10 mouse cellular contexts compared by ENCODE assay signal in the genomic region with DNA sequence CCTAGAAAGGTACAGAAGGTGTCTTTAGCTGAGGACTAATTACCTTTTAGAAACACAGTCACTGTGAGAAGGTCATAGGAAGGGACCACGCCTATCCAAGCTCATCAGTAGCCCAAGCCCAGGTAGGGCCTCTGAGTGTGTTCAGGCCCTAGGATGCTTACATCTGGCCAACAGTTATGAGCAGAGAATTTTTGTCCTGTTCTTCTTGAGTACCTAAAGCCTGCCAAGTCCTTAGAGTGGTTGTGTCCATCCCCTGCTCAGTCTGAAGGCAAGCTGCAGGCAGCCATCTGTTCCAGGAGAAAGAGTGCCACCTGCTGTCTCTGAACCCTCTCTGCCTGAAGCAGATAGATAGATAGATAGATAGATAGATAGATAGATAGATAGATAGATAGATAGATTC.
DNase-seq lines count a peak whose midpoint lies in the region; TF ChIP-seq lines count a peak whose summit lies in the region.
"Had no signal": no experiment of that assay in that cellular context is flagged by ENCODE, and none has a peak within 500 bp of the region (broad histone marks: within the 10 kb centered on the region; RNA-seq: fewer than 3 reads in every experiment).

No protein-coding gene starts in this region.

- peak; percentile 22 to 72 for DNase-seq in adrenal gland, adult (ENCODE audit: inconsistent age in 2 of 2, low spot score in 1 of 2)
- DNase-seq in adrenal gland, postnatal 4 days (ENCODE audit: low spot score in 2 of 2): no peak
- no peak for DNase-seq in lung, adult 2 months
- no peak for DNase-seq in lung, postnatal 4 days
- DNase-seq in fibroblast of lung, adult 2 months (ENCODE audit: low read depth): peak; percentile 25
- peak; percentile 68 to 72 for DNase-seq in layer of hippocampus, adult 8-10 months (ENCODE audit: low spot score in 2 of 2)
- peak; percentile 69 to 76 for DNase-seq in right cerebral cortex, adult 2 months (ENCODE audit: low spot score in 2 of 2)
- DNase-seq in ovary, postnatal 10 days (ENCODE audit: low spot score): no peak

- peak; percentile 51 for TF ChIP-seq CTCF in lung, adult 2 months (IDR thresholded peaks at IDR 0.05; ENCODE audit: insufficient read depth, low read length)

- WGBS in lung, adult 2 months: 85% methylated on average over 1 of the region's 1 CpGs

- H3K4me1 ChIP-seq in lung, adult 2 months (ENCODE audit: control insufficient read depth, insufficient read depth, low read length): no peaks in the 10 kb centered on the region
- H3K4me1 ChIP-seq: embryonic facial prominence, embryonic 12.5 days; limb, embryonic 15.5 days had no signal

- no peak for TF ChIP-seq POLR2A in lung, adult 2 months (IDR thresholded peaks at IDR 0.05; ENCODE audit: borderline replicate concordance, extremely low read depth, low read depth, low read length)

- no peak overlapping the region for H3K4me3 ChIP-seq in lung, adult 2 months (replicated peaks; ENCODE audit: extremely low read depth, low read depth, low read length)
- H3K4me3 ChIP-seq: embryonic facial prominence, embryonic 12.5 days; limb, embryonic 15.5 days had no signal

Comparison
In these comparisons a context has a peak if more than half of its experiments do, and no peak if none do; other contexts are left out.
1. DNase-seq: peak in adrenal gland, adult (2 of 2), fibroblast of lung, adult 2 months (single experiment), layer of hippocampus, adult 8-10 months (2 of 2) and right cerebral cortex, adult 2 months (2 of 2); none in adrenal gland, postnatal 4 days (0 of 2), lung, adult 2 months (single experiment), lung, postnatal 4 days (0 of 2) and ovary, postnatal 10 days (single experiment).